ENCODE assay signal across 9 mouse cellular contexts in the genomic region with DNA sequence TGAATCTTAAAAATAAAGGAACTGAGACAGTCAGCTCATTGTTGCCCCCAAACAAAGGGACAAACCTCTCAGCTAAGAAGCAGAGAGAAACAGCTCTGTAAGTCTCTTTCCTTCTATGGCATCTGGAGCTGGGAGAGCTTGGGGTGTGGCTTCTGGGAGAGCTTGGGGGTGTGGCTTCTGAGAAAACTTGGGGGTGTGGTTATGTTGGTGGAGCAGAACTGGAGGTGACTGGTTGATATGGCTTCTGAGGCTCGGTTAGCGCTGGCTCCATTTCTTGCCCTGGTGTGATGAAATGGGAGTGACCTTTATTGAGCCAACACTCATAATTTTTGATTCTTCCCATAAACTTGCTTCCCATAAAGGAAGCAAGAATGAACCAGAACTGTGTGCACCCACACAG. TPM values are rescaled to one million over a fixed set of nuclear protein-coding genes. Genes with fewer than 3 reads are reported as not detected.
DNase-seq lines count a peak whose midpoint lies in the region; ATAC-seq and TF ChIP-seq lines count a peak whose summit lies in the region.
"Had no signal": no experiment of that assay in that cellular context is flagged by ENCODE, and none has a peak within 500 bp of the region (broad histone marks: within the 10 kb centered on the region; RNA-seq: fewer than 3 reads in every experiment).

No protein-coding gene starts in this region.

- WGBS in intestine, embryonic 16.5 days: 26% methylated on average over 2 of the region's 2 CpGs
- 18% methylated on average over 2 of the region's 2 CpGs for WGBS in liver, embryonic 15.5 days (ENCODE audit: insufficient replicate concordance)
- WGBS in midbrain, embryonic 10.5 days: 53% methylated on average over 2 of the region's 2 CpGs
- WGBS in forebrain, embryonic 16.5 days: 48% methylated on average over 2 of the region's 2 CpGs

- no peak overlapping the region for H3K4me3 ChIP-seq in G1E (ENCODE audit: low read depth, low read length)
- H3K4me3 ChIP-seq in intestine, embryonic 16.5 days (ENCODE audit: low read length): no peak overlapping the region
- no peak overlapping the region for H3K4me3 ChIP-seq in liver, embryonic 15.5 days (replicated peaks)
- H3K4me3 ChIP-seq in midbrain, embryonic 10.5 days: no peak overlapping the region
- H3K4me3 ChIP-seq in forebrain, embryonic 16.5 days (replicated peaks; ENCODE audit: low read length): no peak overlapping the region

- peaks cover 52% of the 10 kb centered on the region for H3K27me3 ChIP-seq in G1E (ENCODE audit: insufficient read depth, low read length)
- H3K27me3 ChIP-seq in intestine, embryonic 16.5 days (replicated peaks; ENCODE audit: control insufficient read depth, insufficient read depth, low read length): no peaks in the 10 kb centered on the region; the same call in 1 of the 2 replicates
- peaks cover 30% of the 10 kb centered on the region for H3K27me3 ChIP-seq in liver, embryonic 15.5 days
- H3K27me3 ChIP-seq in midbrain, embryonic 10.5 days (ENCODE audit: low read depth, poor library complexity, severe bottlenecking): peaks cover 11% of the 10 kb centered on the region; the same call in 1 of the 2 replicates
- no peaks in the 10 kb centered on the region; the same call in 1 of the 2 replicates for H3K27me3 ChIP-seq in forebrain, embryonic 16.5 days (replicated peaks; ENCODE audit: control insufficient read depth, insufficient read depth, low read length)

- ATAC-seq in G1E (ENCODE audit: extremely low read depth, insufficient number of reproducible peaks, low FRiP score, poor library complexity, severe bottlenecking): peak; percentile 63; the same call in 1 of the 2 replicates
- peak; percentile 89 for ATAC-seq in intestine, embryonic 16.5 days
- ATAC-seq in liver, embryonic 15.5 days (ENCODE audit: insufficient read depth): peak; percentile 83
- ATAC-seq in forebrain, embryonic 16.5 days: no peak

- H3K4me1 ChIP-seq in G1E (ENCODE audit: insufficient read depth, low read depth, low read length): peaks cover 29% of the 10 kb centered on the region
- no peaks in the 10 kb centered on the region for H3K4me1 ChIP-seq in intestine, embryonic 16.5 days (ENCODE audit: control insufficient read depth, insufficient read depth, low read length)
- H3K4me1 ChIP-seq in liver, embryonic 15.5 days (replicated peaks): peaks cover 17% of the 10 kb centered on the region
- peaks cover 46% of the 10 kb centered on the region for H3K4me1 ChIP-seq in midbrain, embryonic 10.5 days
- H3K4me1 ChIP-seq in forebrain, embryonic 16.5 days (replicated peaks; ENCODE audit: control insufficient read depth, insufficient read depth, low read length): 0 out of 2 replicates have a peak, but pooled peaks cover 2% of the 10 kb centered on the region

- TF ChIP-seq CTCF in G1E (IDR thresholded peaks at IDR 0.05; ENCODE audit: low read depth, low read length): no peak

- no peaks in the 10 kb centered on the region for H3K9me3 ChIP-seq in G1E (replicated peaks)
- H3K9me3 ChIP-seq in intestine, embryonic 16.5 days (ENCODE audit: control insufficient read depth, low read length): no peaks in the 10 kb centered on the region
- H3K9me3 ChIP-seq in liver, embryonic 15.5 days (replicated peaks): no peaks in the 10 kb centered on the region
- H3K9me3 ChIP-seq in midbrain, embryonic 10.5 days (replicated peaks): no peaks in the 10 kb centered on the region
- no peaks in the 10 kb centered on the region for H3K9me3 ChIP-seq in forebrain, embryonic 16.5 days (ENCODE audit: control insufficient read depth, low read length)

- no peak overlapping the region for H3K9ac ChIP-seq in intestine, embryonic 16.5 days (ENCODE audit: low read depth, low read length)
- H3K9ac ChIP-seq in liver, embryonic 15.5 days: no peak overlapping the region
- no peak overlapping the region for H3K9ac ChIP-seq in forebrain, embryonic 16.5 days (replicated peaks; ENCODE audit: low read depth, low read length)

- H3K27ac ChIP-seq in intestine, embryonic 16.5 days (ENCODE audit: low read length): no peak overlapping the region
- no peak overlapping the region for H3K27ac ChIP-seq in liver, embryonic 15.5 days (replicated peaks)
- H3K27ac ChIP-seq in midbrain, embryonic 10.5 days (replicated peaks): no peak overlapping the region
- no peak overlapping the region for H3K27ac ChIP-seq in forebrain, embryonic 16.5 days (ENCODE audit: low read length)

- DNase-seq in 3T3-L1 (ENCODE audit: low read depth, low spot score): peak; percentile 51
- DNase-seq in G1E (ENCODE audit: low spot score): peak; percentile 66
- DNase-seq in midbrain, embryonic 10.5 days (ENCODE audit: low spot score): no peak
- no peak for DNase-seq in right cerebral cortex, postnatal 25 days
- DNase-seq: cerebellum, adult 8-10 months had no signal

- H3K4me2 ChIP-seq in intestine, embryonic 16.5 days (ENCODE audit: low read depth, low read length): no peak overlapping the region
- H3K4me2 ChIP-seq in liver, embryonic 15.5 days: peak overlapping the region; percentile 23; the same call in 1 of the 2 replicates
- no peak overlapping the region for H3K4me2 ChIP-seq in forebrain, embryonic 16.5 days (ENCODE audit: low read length)

- no peaks in the 10 kb centered on the region for H3K36me3 ChIP-seq in G1E (replicated peaks)
- no peaks in the 10 kb centered on the region for H3K36me3 ChIP-seq in intestine, embryonic 16.5 days (ENCODE audit: control insufficient read depth, insufficient read depth, low read length)
- no peaks in the 10 kb centered on the region for H3K36me3 ChIP-seq in liver, embryonic 15.5 days (replicated peaks)
- no peaks in the 10 kb centered on the region for H3K36me3 ChIP-seq in midbrain, embryonic 10.5 days
- no peaks in the 10 kb centered on the region for H3K36me3 ChIP-seq in forebrain, embryonic 16.5 days (ENCODE audit: control insufficient read depth, insufficient read depth)

RNA-seq across cellular contexts. Expression of a gene that starts 10.0 kb away (rescaled TPM):
- not detected in 2 replicates for total RNA-seq in G1E (2014; fragmentation: Nextera tagmentation)
- 0.06 and 0.33 TPM in 2 replicates for total RNA-seq in G1E (2017)
- polyA plus RNA-seq in G1E (2012): not detected in 2 replicates
- polyA plus RNA-seq in intestine, embryonic 16.5 days (2015; fragmentation: Nextera tagmentation; extraction: Ambion mirVana): not detected in 2 replicates
- polyA plus RNA-seq in liver, embryonic 15.5 days (2015; fragmentation: Nextera tagmentation; extraction: Ambion mirVana): not detected in 2 replicates
- polyA plus RNA-seq in midbrain, embryonic 10.5 days (2016; fragmentation: Nextera tagmentation; extraction: Ambion mirVana): 0.41 and 0.55 TPM in 2 replicates
- 0.10 TPM in 1 of 2 replicates, not detected in the other for polyA plus RNA-seq in forebrain, embryonic 16.5 days (2015; fragmentation: Nextera tagmentation; extraction: Ambion mirVana)

RNA-seq across cellular contexts. Expression of a gene that starts 48.0 kb away (rescaled TPM):
- total RNA-seq in G1E (2014; fragmentation: Nextera tagmentation) (not detected in 2 replicates), G1E (2017) (0.06 and 0.11 TPM in 2 replicates)
- polyA plus RNA-seq in G1E (2012): not detected in 2 replicates
- not detected in 2 replicates for polyA plus RNA-seq in intestine, embryonic 16.5 days (2015; fragmentation: Nextera tagmentation; extraction: Ambion mirVana)
- polyA plus RNA-seq in liver, embryonic 15.5 days (2015; fragmentation: Nextera tagmentation; extraction: Ambion mirVana): not detected in 2 replicates
- 0.07 TPM in 1 of 2 replicates, not detected in the other for polyA plus RNA-seq in midbrain, embryonic 10.5 days (2016; fragmentation: Nextera tagmentation; extraction: Ambion mirVana)
- 0.09 and 0.15 TPM in 2 replicates for polyA plus RNA-seq in forebrain, embryonic 16.5 days (2015; fragmentation: Nextera tagmentation; extraction: Ambion mirVana)
- polyA plus RNA-seq: hindbrain, embryonic 11.5 days had no signal

Comparison
In these comparisons a context has a peak if more than half of its experiments do, and no peak if none do; other contexts are left out.
1. DNase-seq: peak in 3T3-L1 (single experiment) and G1E (single experiment); none in midbrain, embryonic 10.5 days (single experiment) and right cerebral cortex, postnatal 25 days (single experiment).